Mouse (Mus musculus) lung, embryonic 15.5 days (tissue): ENCODE data around the gene Pacsin1. TPM values are rescaled to one million over a fixed set of nuclear protein-coding genes. Genes with fewer than 3 reads are reported as not detected.

Experiments
- ATAC-seq: fragments of 200-750 bp; cut with Nextera tagmentation; 2 replicates; pipeline ENCODE4 v1.8.0; 2017; ENCODE audit warnings: moderate number of reproducible peaks, borderline replicate concordance; ENCODE audit not compliant: low FRiP score, low TSS enrichment; ENCODE audit errors: extremely low read depth
- H3K27ac ChIP-seq: fragments of 300-500 bp; sonication (generic); 2 replicates; pipeline ENCODE4 v1.5.1; 2015; ENCODE audit warnings: moderate library complexity, mild to moderate bottlenecking, inconsistent platforms
- H3K27me3 ChIP-seq: fragments of 300-500 bp; sonication (generic); 2 replicates; pipeline ENCODE4 v1.6.1; 2015; ENCODE audit warnings: inconsistent platforms
- H3K36me3 ChIP-seq: fragments of 300-500 bp; sonication (generic); 2 replicates; pipeline ENCODE4 v1.6.1; 2015; ENCODE audit warnings: inconsistent platforms
- H3K4me1 ChIP-seq: fragments of 300-500 bp; sonication (generic); 2 replicates; pipeline ENCODE4 v1.6.1; 2015; ENCODE audit warnings: inconsistent platforms
- H3K4me2 ChIP-seq: fragments of 300-500 bp; sonication (generic); 2 replicates; pipeline ENCODE4 v1.6.1; 2015; ENCODE audit warnings: inconsistent platforms, mild to moderate bottlenecking, moderate library complexity
- H3K4me3 ChIP-seq: fragments of 300-500 bp; sonication (generic); 2 replicates; pipeline ENCODE4 v1.5.1; 2015; ENCODE audit warnings: mild to moderate bottlenecking, inconsistent platforms
- H3K9ac ChIP-seq: fragments of 300-500 bp; sonication (generic); 2 replicates; pipeline ENCODE4 v1.6.1; 2015; ENCODE audit warnings: inconsistent platforms
- H3K9me3 ChIP-seq: fragments of 300-500 bp; sonication (generic); 2 replicates; pipeline ENCODE4 v1.6.1; 2016; ENCODE audit warnings: inconsistent platforms
- WGBS: fragments of 180-500 bp; shearing (Covaris S2); methylation state at CpG from one replicate; pipeline ENCODE4 v1.1.7; 2015; 5-methylcytosine and 5-hydroxymethylcytosine counted together
- polyA plus RNA-seq: library from polyadenylated mRNA; unstranded; fragments of >200 nt; fragmentation: Nextera tagmentation; extraction: Ambion mirVana; gene quantifications from 2 replicates; pipeline ENCODE4 v1.2.1, GENCODE M21; 2015

The Pacsin1 gene
- polyA plus RNA-seq, 1 experiment from 2014 or later: 0.61 TPM

GRCm38 (mm10) chr17:27740961-27741360 is 85.7 kb downstream of the Pacsin1 start:
- no peak overlapping the region for H3K4me2 ChIP-seq
- ATAC-seq: no peak
- H3K36me3 ChIP-seq: no peaks in the 10 kb centered on the region
- WGBS: 81% methylated on average over 6 of the region's 6 CpGs
- no peak overlapping the region for H3K9ac ChIP-seq
- no peaks in the 10 kb centered on the region for H3K9me3 ChIP-seq
- H3K27ac ChIP-seq: no peak overlapping the region
- no peak overlapping the region for H3K4me3 ChIP-seq
- no peaks in the 10 kb centered on the region for H3K4me1 ChIP-seq
- H3K27me3 ChIP-seq: no peaks in the 10 kb centered on the region

- Histone ChIP-seq H3K27ac (no peak overlapping the region), H3K36me3 (no peaks in the 10 kb centered on the region), H3K4me2 (no peak overlapping the region), H3K9me3 (no peaks in the 10 kb centered on the region), H3K27me3 (no peaks in the 10 kb centered on the region), H3K4me1 (no peaks in the 10 kb centered on the region), H3K4me3 (no peak overlapping the region), H3K9ac (no peak overlapping the region)
- no peak for ATAC-seq
- 44% methylated on average over 4 of the region's 4 CpGs for WGBS
Observed at GRCm38 (mm10) chr17:27746446-27746845, 91.1 kb downstream of the Pacsin1 start.

GRCm38 (mm10) chr17:27748123-27748522 is 92.8 kb downstream of the Pacsin1 start:
- WGBS: 88% methylated on average over 2 of the region's 2 CpGs
- 0 out of 2 replicates have a peak, but pooled peaks cover 5% of the 10 kb centered on the region for H3K36me3 ChIP-seq
- H3K9ac ChIP-seq: no peak overlapping the region
- no peak overlapping the region for H3K4me2 ChIP-seq
- no peak overlapping the region for H3K4me3 ChIP-seq
- H3K9me3 ChIP-seq: no peaks in the 10 kb centered on the region
- no peaks in the 10 kb centered on the region for H3K4me1 ChIP-seq
- H3K27me3 ChIP-seq: no peaks in the 10 kb centered on the region
- ATAC-seq: no peak
- no peak overlapping the region for H3K27ac ChIP-seq

- Histone ChIP-seq H3K9ac (no peak overlapping the region), H3K27me3 (no peaks in the 10 kb centered on the region), H3K4me3 (no peak overlapping the region), H3K36me3 (0 out of 2 replicates have a peak, but pooled peaks cover 9% of the 10 kb centered on the region), H3K4me1 (no peaks in the 10 kb centered on the region), H3K4me2 (no peak overlapping the region), H3K9me3 (no peaks in the 10 kb centered on the region), H3K27ac (no peak overlapping the region)
- no peak for ATAC-seq
- 86% methylated on average over 6 of the region's 6 CpGs for WGBS
Observed at GRCm38 (mm10) chr17:27750451-27750942, 95.2 kb downstream of the Pacsin1 start.

- WGBS: 87% methylated on average over 8 of the region's 8 CpGs
- Histone ChIP-seq H3K9ac (no peak overlapping the region), H3K4me2 (no peak overlapping the region), H3K4me1 (no peaks in the 10 kb centered on the region), H3K36me3 (0 out of 2 replicates have a peak, but pooled peaks cover 9% of the 10 kb centered on the region), H3K9me3 (no peaks in the 10 kb centered on the region), H3K27me3 (no peaks in the 10 kb centered on the region), H3K4me3 (no peak overlapping the region), H3K27ac (no peak overlapping the region)
- no peak for ATAC-seq
Observed at GRCm38 (mm10) chr17:27751314-27752202, 96.2 kb downstream of the Pacsin1 start.

- Histone ChIP-seq H3K4me1 (no peaks in the 10 kb centered on the region), H3K4me2 (no peak overlapping the region), H3K9ac (no peak overlapping the region), H3K27me3 (no peaks in the 10 kb centered on the region), H3K36me3 (peaks cover 8% of the 10 kb centered on the region), H3K9me3 (no peaks in the 10 kb centered on the region), H3K27ac (no peak overlapping the region), H3K4me3 (no peak overlapping the region)
- no peak for ATAC-seq
- WGBS: 65% methylated on average over 6 of the region's 6 CpGs
Observed at GRCm38 (mm10) chr17:27760169-27760568, 104.9 kb downstream of the Pacsin1 start.

Other genes starting within 250 kb of the Pacsin1 start
- gene Grm4, start 134.1 kb upstream of the Pacsin1 start, polyA plus RNA-seq: 0.06 and 0.07 TPM in 2 replicates
- gene Hmga1, start 99.0 kb upstream of the Pacsin1 start, polyA plus RNA-seq: 238 and 240 TPM in 2 replicates
- gene AI413582, start 89.8 kb upstream of the Pacsin1 start, polyA plus RNA-seq: 20.1 and 21.4 TPM in 2 replicates
- 92.0 and 95.9 TPM in 2 replicates for gene Nudt3, start 32.0 kb upstream of the Pacsin1 start, polyA plus RNA-seq
- not detected in 2 replicates for gene RPS10-NUDT3, start 20.3 kb upstream of the Pacsin1 start, polyA plus RNA-seq
- 868 and 923 TPM in 2 replicates for gene Rps10, start 18.8 kb upstream of the Pacsin1 start, polyA plus RNA-seq
- 1.7 and 2.2 TPM in 2 replicates for gene Spdef, start 73.4 kb downstream of the Pacsin1 start, polyA plus RNA-seq
- gene D17Wsu92e, start 165.1 kb downstream of the Pacsin1 start, polyA plus RNA-seq: 15.9 and 16.8 TPM in 2 replicates
- 320 and 343 TPM in 2 replicates for gene Snrpc, start 182.6 kb downstream of the Pacsin1 start, polyA plus RNA-seq
- 3.5 and 4.8 TPM in 2 replicates for gene Uhrf1bp1, start 200.9 kb downstream of the Pacsin1 start, polyA plus RNA-seq